Mouse (Mus musculus) erythroid progenitor cell, adult 5-6 weeks (primary cell): ENCODE measurements around the gene Stk16. TPM values are rescaled to one million over a fixed set of nuclear protein-coding genes. Genes with fewer than 3 reads are reported as not detected.

ENCODE experiments used
- ATAC-seq: replicated peaks from 2 replicates; pipeline ENCODE4 v1.8.0; 2016; ENCODE audit warnings: moderate number of reproducible peaks, mild to moderate bottlenecking, moderate TSS enrichment, inconsistent platforms; ENCODE audit not compliant: poor library complexity, low FRiP score, severe bottlenecking
- total RNA-seq, 2 experiments: library from RNA; stranded (forward) in 1 of 2; stranded (reverse) in 1 of 2; fragments of 150-400 nt in 1 of 2; fragments of 186-747, 209-891 nt in 1 of 2; gene quantifications; 2 replicates each; pipeline versions ENCODE4 v1.2.3 to v1.2.4; 2015 to 2017; ENCODE audit warnings: low replicate concordance in 2 of 2

Stk16 gene
- total RNA-seq (2015; ENCODE audit: low replicate concordance) (96.0 and 112 TPM in 2 replicates), total RNA-seq (2017; ENCODE audit: low replicate concordance) (82.3 and 141 TPM in 2 replicates)

GRCm38 (mm10) chr1:75210136-75211087 lies at the start of gene Stk16, which contains the start of gene Glb1l:
Gene Stk16, plus strand, starts transcription at chr1:75210838.
Gene Glb1l, minus strand, starts transcription at chr1:75210813.
- peak; percentile 84 for ATAC-seq

GRCm38 (mm10) chr1:75168093-75168471 lies 42.6 kb upstream of the Stk16 start:
- peak; percentile 53 for ATAC-seq

GRCm38 (mm10) chr1:75168472-75169464 lies 41.9 kb upstream of the Stk16 start, which contains the start of gene Zfand2b:
Gene Zfand2b, plus strand, starts transcription at chr1:75168646.
- peak; percentile 91 for ATAC-seq

- peak; percentile 75 for ATAC-seq
Measured at GRCm38 (mm10) chr1:75179334-75180104, 31.1 kb upstream of the Stk16 start.

GRCm38 (mm10) chr1:75180105-75180590 lies 30.5 kb upstream of the Stk16 start, which contains the start of gene Abcb6:
Gene Abcb6, minus strand, starts transcription at chr1:75180392.
- peak; percentile 85 for ATAC-seq

GRCm38 (mm10) chr1:75180741-75181140 lies 29.9 kb upstream of the Stk16 start:
- no peak for ATAC-seq

- no peak for ATAC-seq
Measured at GRCm38 (mm10) chr1:75181377-75181870, 29.2 kb upstream of the Stk16 start.

GRCm38 (mm10) chr1:75182160-75182559 lies 28.5 kb upstream of the Stk16 start:
- no peak for ATAC-seq

GRCm38 (mm10) chr1:75185495-75185894 lies 25.1 kb upstream of the Stk16 start:
- no peak for ATAC-seq

GRCm38 (mm10) chr1:75187126-75187525 lies 23.5 kb upstream of the Stk16 start:
- no peak for ATAC-seq

GRCm38 (mm10) chr1:75187914-75188483 lies 22.6 kb upstream of the Stk16 start:
- no peak for ATAC-seq

- no peak for ATAC-seq
Measured at GRCm38 (mm10) chr1:75190577-75190976, 20.1 kb upstream of the Stk16 start.

- 0 out of 2 replicates have a peak, but pooled peaks have one; percentile 16 for ATAC-seq
Measured at GRCm38 (mm10) chr1:75191258-75191621, 19.4 kb upstream of the Stk16 start.

GRCm38 (mm10) chr1:75191622-75192402 lies 18.8 kb upstream of the Stk16 start, which contains the start of the genes Ankzf1 and Atg9a:
Gene Ankzf1, plus strand, starts transcription at chr1:75192151.
Gene Atg9a, minus strand, starts transcription at chr1:75192196.
- ATAC-seq = peak; percentile 96

- ATAC-seq = peak; percentile 32; the same call in 1 of the 2 replicates
Measured at GRCm38 (mm10) chr1:75192452-75192851, 18.2 kb upstream of the Stk16 start.

GRCm38 (mm10) chr1:75201236-75201635 lies 9.4 kb upstream of the Stk16 start:
- ATAC-seq = no peak

GRCm38 (mm10) chr1:75208967-75209678 lies 1.5 kb upstream of the Stk16 start:
- peak; percentile 17; the same call in 1 of the 2 replicates for ATAC-seq
